Mouse (Mus musculus): Measurements from ENCODE around the gene Etnk2. TPM values are rescaled to one million over a fixed set of nuclear protein-coding genes. Genes with fewer than 3 reads are reported as not detected.

Etnk2 gene
- polyA plus RNA-seq, 1 experiment from 2014 or later = 4.3 TPM

DNA sequence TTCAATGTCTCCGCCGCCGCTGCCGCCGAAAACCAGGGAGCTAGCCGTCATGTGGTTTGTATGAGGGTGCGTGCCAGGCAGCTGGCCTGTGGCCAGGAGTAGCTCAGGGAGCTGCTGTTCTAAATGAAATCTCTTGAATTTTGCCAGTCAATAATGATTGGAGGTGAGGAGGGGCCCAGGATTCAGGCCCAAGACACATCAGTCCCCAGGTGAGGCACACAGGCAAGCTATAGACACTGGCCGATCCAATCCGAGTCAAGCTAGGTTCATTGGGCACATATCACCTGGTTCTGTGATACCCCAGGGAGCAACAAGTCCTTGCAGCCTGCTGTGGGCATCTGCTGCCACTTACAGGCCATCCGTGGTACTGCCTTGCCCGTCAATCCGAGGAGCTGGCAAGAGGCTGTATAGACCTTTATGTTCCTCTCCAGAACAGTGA lies 10.0 kb upstream of the Etnk2 start:
- H3K4me1 ChIP-seq (replicated peaks) = no peaks in the 10 kb centered on the region
- no peaks in the 10 kb centered on the region for H3K9me3 ChIP-seq (replicated peaks)
- no peak overlapping the region for H3K9ac ChIP-seq
- no peak overlapping the region for H3K4me2 ChIP-seq
- no peak overlapping the region for H3K27ac ChIP-seq
- WGBS (ENCODE audit: insufficient replicate concordance) = 47% methylated on average over 12 of the region's 12 CpGs
- DNase-seq (no peak), ATAC-seq (ENCODE audit: low read depth) (no peak)
- H3K27me3 ChIP-seq = peaks cover 16% of the 10 kb centered on the region
- H3K4me3 ChIP-seq (replicated peaks) = no peak overlapping the region
- no peaks in the 10 kb centered on the region for H3K36me3 ChIP-seq

DNA sequence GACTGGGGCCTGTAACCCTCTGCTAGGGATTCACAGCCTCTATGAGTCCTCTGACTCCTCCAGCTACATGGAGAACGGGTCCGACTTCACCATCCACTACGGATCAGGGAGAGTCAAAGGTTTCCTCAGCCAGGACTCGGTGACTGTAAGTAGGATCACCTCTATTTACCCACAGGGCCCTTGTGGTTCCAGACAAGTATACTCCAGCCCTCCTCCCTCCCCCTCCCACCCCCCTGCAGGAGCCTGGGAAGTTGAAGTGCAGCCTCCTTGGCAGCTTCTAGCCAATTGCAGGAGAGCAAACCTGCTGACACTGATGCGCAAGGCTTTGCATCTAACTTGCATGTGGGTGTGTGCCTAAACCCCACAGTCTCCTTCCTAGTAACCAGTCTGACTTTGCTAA lies 7.9 kb upstream of the Etnk2 start:
- H3K4me1 ChIP-seq (replicated peaks) = no peaks in the 10 kb centered on the region
- no peak overlapping the region for H3K4me2 ChIP-seq
- H3K27ac ChIP-seq = no peak overlapping the region
- no peaks in the 10 kb centered on the region for H3K36me3 ChIP-seq
- WGBS (ENCODE audit: insufficient replicate concordance) = 46% methylated on average over 5 of the region's 5 CpGs
- DNase-seq (no peak), ATAC-seq (ENCODE audit: low read depth) (no peak)
- H3K4me3 ChIP-seq (replicated peaks) = no peak overlapping the region
- H3K27me3 ChIP-seq = peaks cover 18% of the 10 kb centered on the region
- H3K9me3 ChIP-seq (replicated peaks) = no peaks in the 10 kb centered on the region
- no peak overlapping the region for H3K9ac ChIP-seq

DNA sequence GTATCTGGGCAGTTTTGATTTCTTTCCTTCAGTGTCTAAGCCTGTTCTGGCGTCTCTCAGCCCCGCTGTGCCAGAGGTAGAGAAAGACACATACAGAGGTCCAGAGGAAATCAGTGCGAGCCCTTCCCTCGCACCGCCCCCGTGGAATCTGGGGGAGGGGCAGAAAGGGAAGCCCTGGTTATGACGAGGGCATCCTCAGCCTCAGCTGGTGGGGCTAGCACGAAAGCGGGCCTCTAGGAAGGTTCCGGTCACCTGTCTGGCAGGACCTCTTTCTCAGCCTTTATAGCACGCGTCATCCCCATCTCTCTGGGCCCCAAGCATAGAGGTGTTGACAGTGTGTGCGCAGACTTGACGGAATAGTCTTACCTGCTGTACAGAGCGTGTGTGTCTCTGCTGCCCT lies 7.5 kb upstream of the Etnk2 start:
- Histone ChIP-seq H3K27ac (no peak overlapping the region), H3K4me3 (replicated peaks) (no peak overlapping the region), H3K4me1 (replicated peaks) (no peaks in the 10 kb centered on the region), H3K36me3 (no peaks in the 10 kb centered on the region), H3K4me2 (no peak overlapping the region), H3K9ac (no peak overlapping the region), H3K9me3 (replicated peaks) (no peaks in the 10 kb centered on the region), H3K27me3 (peaks cover 18% of the 10 kb centered on the region)
- 45% methylated on average over 15 of the region's 15 CpGs for WGBS (ENCODE audit: insufficient replicate concordance)
- DNase-seq = no peak
- no peak for ATAC-seq (ENCODE audit: low read depth)

DNA sequence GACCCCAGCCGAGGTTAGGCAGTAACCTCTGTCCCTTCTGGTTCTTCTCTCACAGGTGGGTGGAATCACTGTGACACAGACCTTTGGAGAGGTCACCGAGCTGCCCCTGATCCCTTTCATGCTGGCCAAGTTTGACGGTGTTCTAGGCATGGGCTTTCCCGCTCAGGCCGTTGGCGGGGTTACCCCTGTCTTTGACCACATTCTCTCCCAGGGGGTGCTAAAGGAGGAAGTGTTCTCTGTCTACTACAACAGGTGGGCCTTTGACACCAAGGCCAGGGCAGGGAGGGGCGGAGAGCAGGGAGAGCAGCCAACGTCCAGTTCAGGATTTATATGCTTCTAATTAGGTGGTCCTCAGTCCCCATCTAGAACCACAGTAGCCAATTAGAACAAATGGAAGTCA lies 7.0 kb upstream of the Etnk2 start:
- no peak overlapping the region for H3K9ac ChIP-seq
- H3K4me3 ChIP-seq (replicated peaks) = no peak overlapping the region
- ATAC-seq (ENCODE audit: low read depth) = peak; percentile 23; the same call in 1 of the 2 replicates
- H3K4me2 ChIP-seq = no peak overlapping the region
- no peak overlapping the region for H3K27ac ChIP-seq
- H3K27me3 ChIP-seq = peaks cover 20% of the 10 kb centered on the region
- no peaks in the 10 kb centered on the region for H3K9me3 ChIP-seq (replicated peaks)
- 55% methylated on average over 8 of the region's 8 CpGs for WGBS (ENCODE audit: insufficient replicate concordance)
- H3K36me3 ChIP-seq = no peaks in the 10 kb centered on the region
- H3K4me1 ChIP-seq (replicated peaks) = no peaks in the 10 kb centered on the region
- no peak for DNase-seq

GRCm38 (mm10) chr1:133361006-133361405 lies 2.4 kb upstream of the Etnk2 start:
- 67% methylated on average over 6 of the region's 6 CpGs for WGBS (ENCODE audit: insufficient replicate concordance)
- H3K27ac ChIP-seq = no peak overlapping the region
- peaks cover 21% of the 10 kb centered on the region for H3K4me1 ChIP-seq (replicated peaks)
- peaks cover 50% of the 10 kb centered on the region for H3K27me3 ChIP-seq
- H3K4me3 ChIP-seq (replicated peaks) = no peak overlapping the region
- ATAC-seq (ENCODE audit: low read depth) (no peak), DNase-seq (no peak)
- no peaks in the 10 kb centered on the region for H3K9me3 ChIP-seq (replicated peaks)
- no peak overlapping the region for H3K4me2 ChIP-seq
- H3K36me3 ChIP-seq = no peaks in the 10 kb centered on the region
- no peak overlapping the region for H3K9ac ChIP-seq

DNA sequence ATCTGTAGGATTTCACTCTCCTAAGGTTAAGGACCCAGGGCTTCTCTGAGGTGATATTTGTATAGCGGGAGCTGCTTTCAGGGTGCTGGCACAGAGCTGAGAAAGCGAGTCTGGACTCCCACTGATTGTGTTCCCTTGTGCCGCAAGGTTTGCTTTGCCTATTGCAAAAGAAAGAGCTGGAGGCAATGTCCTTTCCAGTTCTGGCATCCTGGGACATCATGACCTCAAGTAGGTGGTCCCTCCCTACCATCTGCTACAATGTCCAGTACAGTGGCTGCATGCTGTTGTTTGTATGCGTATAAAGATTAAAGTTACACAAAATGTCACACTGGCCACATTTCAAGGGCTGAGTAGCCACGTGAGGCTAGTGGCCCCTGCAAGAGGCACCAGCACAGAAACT lies 1.3 kb upstream of the Etnk2 start:
- H3K36me3 ChIP-seq = no peaks in the 10 kb centered on the region
- ATAC-seq (ENCODE audit: low read depth) = no peak
- H3K9ac ChIP-seq = no peak overlapping the region
- no peak overlapping the region for H3K4me3 ChIP-seq (replicated peaks)
- WGBS (ENCODE audit: insufficient replicate concordance) = 71% methylated on average over 5 of the region's 5 CpGs
- no peak for DNase-seq
- peaks cover 58% of the 10 kb centered on the region for H3K27me3 ChIP-seq
- H3K4me1 ChIP-seq (replicated peaks) = peaks cover 28% of the 10 kb centered on the region
- H3K9me3 ChIP-seq (replicated peaks) = no peaks in the 10 kb centered on the region
- H3K27ac ChIP-seq = no peak overlapping the region
- no peak overlapping the region for H3K4me2 ChIP-seq

- peaks cover 53% of the 10 kb centered on the region for H3K27me3 ChIP-seq
- DNase-seq = no peak
- 5% methylated on average over 27 of the region's 27 CpGs for WGBS (ENCODE audit: insufficient replicate concordance)
- no peaks in the 10 kb centered on the region for H3K36me3 ChIP-seq
- H3K9ac ChIP-seq = peak overlapping the region; percentile 52
- no peaks in the 10 kb centered on the region for H3K9me3 ChIP-seq (replicated peaks)
- peak overlapping the region; percentile 66 for H3K4me2 ChIP-seq
- peak overlapping the region; percentile 55 for H3K4me3 ChIP-seq (replicated peaks)
- H3K4me1 ChIP-seq (replicated peaks) = peaks cover 43% of the 10 kb centered on the region
- peak overlapping the region; percentile 36; the same call in 1 of the 2 replicates for H3K27ac ChIP-seq
- no peak for ATAC-seq (ENCODE audit: low read depth)
These were observed 754 bp downstream of the Etnk2 start for GRCm38 (mm10) chr1:133364022-133364630.

DNA sequence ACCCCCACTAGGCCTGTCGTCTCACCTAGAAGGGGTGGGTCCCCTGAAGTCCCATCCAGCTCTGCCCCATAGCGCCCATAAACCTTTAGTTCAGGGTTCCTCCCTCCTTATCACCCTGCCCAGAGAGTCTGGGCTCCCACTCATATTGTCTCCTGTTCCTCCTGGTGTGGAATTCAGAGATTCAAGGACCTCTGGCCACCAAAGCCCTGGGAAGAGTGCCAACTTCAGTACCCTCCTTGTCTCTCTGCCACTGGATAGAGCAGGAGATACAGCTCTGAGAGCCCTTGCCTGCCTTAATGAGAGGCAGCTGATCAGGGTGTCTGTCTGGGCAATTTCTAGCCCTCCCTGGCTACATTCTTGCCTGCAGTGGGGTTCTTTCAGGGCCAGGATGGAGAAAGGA lies 1.5 kb downstream of the Etnk2 start:
- DNase-seq (no peak), ATAC-seq (ENCODE audit: low read depth) (no peak)
- Histone ChIP-seq H3K27me3 (peaks cover 53% of the 10 kb centered on the region), H3K27ac (no peak overlapping the region), H3K4me1 (replicated peaks) (peaks cover 43% of the 10 kb centered on the region), H3K4me2 (no peak overlapping the region), H3K9ac (no peak overlapping the region), H3K36me3 (no peaks in the 10 kb centered on the region), H3K9me3 (replicated peaks) (no peaks in the 10 kb centered on the region), H3K4me3 (replicated peaks) (no peak overlapping the region)
- WGBS (ENCODE audit: insufficient replicate concordance) = 17% methylated on average over 2 of the region's 2 CpGs

- WGBS (ENCODE audit: insufficient replicate concordance) = 34% methylated on average over 10 of the region's 10 CpGs
- no peak for ATAC-seq (ENCODE audit: low read depth)
- no peak overlapping the region for H3K4me2 ChIP-seq
These were observed 3.7 kb downstream of the Etnk2 start for GRCm38 (mm10) chr1:133366951-133367605.

GRCm38 (mm10) chr1:133367606-133368488 lies 4.5 kb downstream of the Etnk2 start:
- Histone ChIP-seq H3K4me2 (peak overlapping the region; percentile 29), H3K4me1 (replicated peaks) (peaks cover 59% of the 10 kb centered on the region), H3K27me3 (peaks cover 38% of the 10 kb centered on the region), H3K4me3 (replicated peaks) (no peak overlapping the region), H3K27ac (no peak overlapping the region; the same call in 1 of the 2 replicates), H3K9ac (no peak overlapping the region), H3K36me3 (no peaks in the 10 kb centered on the region), H3K9me3 (replicated peaks) (no peaks in the 10 kb centered on the region)
- WGBS (ENCODE audit: insufficient replicate concordance) = 5% methylated on average over 11 of the region's 11 CpGs
- no peak for DNase-seq
- ATAC-seq (ENCODE audit: low read depth) = no peak

More at GRCm38 (mm10) chr1:133366951-133367605, 3.7 kb downstream of the Etnk2 start:
- DNase-seq = no peak
- Histone ChIP-seq H3K9me3 (replicated peaks) (no peaks in the 10 kb centered on the region), H3K27me3 (peaks cover 46% of the 10 kb centered on the region), H3K9ac (no peak overlapping the region), H3K4me3 (replicated peaks) (no peak overlapping the region), H3K36me3 (no peaks in the 10 kb centered on the region), H3K4me1 (replicated peaks) (peaks cover 56% of the 10 kb centered on the region), H3K27ac (no peak overlapping the region)

- no peak for DNase-seq
- Histone ChIP-seq H3K9me3 (replicated peaks) (no peaks in the 10 kb centered on the region), H3K27me3 (peaks cover 30% of the 10 kb centered on the region), H3K4me3 (replicated peaks) (no peak overlapping the region), H3K27ac (no peak overlapping the region), H3K4me2 (no peak overlapping the region), H3K4me1 (replicated peaks) (peaks cover 53% of the 10 kb centered on the region), H3K9ac (no peak overlapping the region), H3K36me3 (no peaks in the 10 kb centered on the region)
- ATAC-seq (ENCODE audit: low read depth) = no peak
- WGBS (ENCODE audit: insufficient replicate concordance) = 52% methylated on average over 10 of the region's 10 CpGs
These were observed 5.3 kb downstream of the Etnk2 start for GRCm38 (mm10) chr1:133368644-133369043.
